Mouse (Mus musculus): ENCODE results near the gene Serpinb1c. TPM values are rescaled to one million over a fixed set of nuclear protein-coding genes. Genes with fewer than 3 reads are reported as not detected.

The Serpinb1c gene
- total and polyA plus RNA-seq, 3 experiments = not detected

- no peaks in the 10 kb centered on the region for H3K36me3 ChIP-seq (replicated peaks)
- DNase-seq (ENCODE audit: low spot score) = no peak
- no peaks in the 10 kb centered on the region for H3K9me3 ChIP-seq (replicated peaks)
- ATAC-seq (ENCODE audit: extremely low read depth, insufficient number of reproducible peaks, low FRiP score, poor library complexity, severe bottlenecking) = no peak
- TF ChIP-seq GATA2 (IDR thresholded peaks at IDR 0.05; ENCODE audit: borderline replicate concordance, low read depth, low read length) (no peak), CTCF (IDR thresholded peaks at IDR 0.05; ENCODE audit: low read depth, low read length) (no peak)
- no peaks in the 10 kb centered on the region for H3K4me1 ChIP-seq (ENCODE audit: insufficient read depth, low read depth, low read length)
- peaks cover 9% of the 10 kb centered on the region for H3K27me3 ChIP-seq (ENCODE audit: insufficient read depth, low read length)
- no peak overlapping the region for H3K4me3 ChIP-seq (ENCODE audit: low read depth, low read length)
These were observed 26.8 kb upstream of the Serpinb1c start for GRCm38 (mm10) chr13:32924578-32925360.

GRCm38 (mm10) chr13:32922622-32923021, 24.6 kb upstream of the Serpinb1c start:
- ATAC-seq (ENCODE audit: extremely low read depth, insufficient number of reproducible peaks, low FRiP score, poor library complexity, severe bottlenecking) = no peak
- no peak for TF ChIP-seq CTCF (IDR thresholded peaks at IDR 0.05; ENCODE audit: low read depth, low read length)
- TF ChIP-seq POLR2AphosphoS5 (IDR thresholded peaks at IDR 0.05; ENCODE audit: insufficient replicate concordance, low read depth, low read length) = no peak
- no peak for TF ChIP-seq TAL1 (conservative IDR thresholded peaks at IDR 0.05; ENCODE audit: low read depth, low read length)
- TF ChIP-seq GATA1 (IDR thresholded peaks at IDR 0.05; ENCODE audit: borderline replicate concordance, low read length) = no peak
- TF ChIP-seq GATA2 (IDR thresholded peaks at IDR 0.05; ENCODE audit: borderline replicate concordance, low read depth, low read length) = no peak
- H3K27me3 ChIP-seq (ENCODE audit: insufficient read depth, low read length) = peaks cover 9% of the 10 kb centered on the region
- no peak overlapping the region for H3K4me3 ChIP-seq (ENCODE audit: low read depth, low read length)
- no peaks in the 10 kb centered on the region for H3K9me3 ChIP-seq (replicated peaks)
- no peaks in the 10 kb centered on the region for H3K4me1 ChIP-seq (ENCODE audit: insufficient read depth, low read depth, low read length)
- no peak for DNase-seq (ENCODE audit: low spot score)
- H3K36me3 ChIP-seq (replicated peaks) = no peaks in the 10 kb centered on the region

- Histone ChIP-seq H3K4me3 (ENCODE audit: low read depth, low read length) (no peak overlapping the region), H3K27me3 (ENCODE audit: insufficient read depth, low read length) (no peaks in the 10 kb centered on the region), H3K4me1 (ENCODE audit: insufficient read depth, low read depth, low read length) (no peaks in the 10 kb centered on the region), H3K36me3 (replicated peaks) (no peaks in the 10 kb centered on the region), H3K9me3 (replicated peaks) (no peaks in the 10 kb centered on the region)
- ATAC-seq (ENCODE audit: extremely low read depth, insufficient number of reproducible peaks, low FRiP score, poor library complexity, severe bottlenecking) (no peak), DNase-seq (ENCODE audit: low spot score) (no peak)
- no peak for TF ChIP-seq CTCF (IDR thresholded peaks at IDR 0.05; ENCODE audit: low read depth, low read length)
- no peak for TF ChIP-seq GATA2 (IDR thresholded peaks at IDR 0.05; ENCODE audit: borderline replicate concordance, low read depth, low read length)
- no peak for TF ChIP-seq POLR2AphosphoS5 (IDR thresholded peaks at IDR 0.05; ENCODE audit: insufficient replicate concordance, low read depth, low read length)
- TF ChIP-seq GATA1 (IDR thresholded peaks at IDR 0.05; ENCODE audit: borderline replicate concordance, low read length) = no peak
- TF ChIP-seq TAL1 (conservative IDR thresholded peaks at IDR 0.05; ENCODE audit: low read depth, low read length) = no peak
These were observed 14.9 kb upstream of the Serpinb1c start for GRCm38 (mm10) chr13:32912770-32913380.

GRCm38 (mm10) chr13:32908182-32908581, 10.2 kb upstream of the Serpinb1c start:
- no peaks in the 10 kb centered on the region for H3K27me3 ChIP-seq (ENCODE audit: insufficient read depth, low read length)
- ATAC-seq (ENCODE audit: extremely low read depth, insufficient number of reproducible peaks, low FRiP score, poor library complexity, severe bottlenecking) (no peak), DNase-seq (ENCODE audit: low spot score) (no peak)
- TF ChIP-seq GATA1 (IDR thresholded peaks at IDR 0.05; ENCODE audit: borderline replicate concordance, low read length) (no peak), CTCF (IDR thresholded peaks at IDR 0.05; ENCODE audit: low read depth, low read length) (no peak), GATA2 (IDR thresholded peaks at IDR 0.05; ENCODE audit: borderline replicate concordance, low read depth, low read length) (no peak), POLR2AphosphoS5 (IDR thresholded peaks at IDR 0.05; ENCODE audit: insufficient replicate concordance, low read depth, low read length) (no peak), TAL1 (conservative IDR thresholded peaks at IDR 0.05; ENCODE audit: low read depth, low read length) (no peak)
- no peaks in the 10 kb centered on the region for H3K4me1 ChIP-seq (ENCODE audit: insufficient read depth, low read depth, low read length)
- no peak overlapping the region for H3K4me3 ChIP-seq (ENCODE audit: low read depth, low read length)
- no peaks in the 10 kb centered on the region for H3K36me3 ChIP-seq (replicated peaks)
- H3K9me3 ChIP-seq (replicated peaks) = no peaks in the 10 kb centered on the region

GRCm38 (mm10) chr13:32903211-32903873, 5.3 kb upstream of the Serpinb1c start:
- DNase-seq (ENCODE audit: low spot score) (peak; percentile 30), ATAC-seq (ENCODE audit: extremely low read depth, insufficient number of reproducible peaks, low FRiP score, poor library complexity, severe bottlenecking) (peak; percentile 40; the same call in 1 of the 2 replicates)
- Histone ChIP-seq H3K9me3 (replicated peaks) (no peaks in the 10 kb centered on the region), H3K36me3 (replicated peaks) (no peaks in the 10 kb centered on the region), H3K4me3 (ENCODE audit: low read depth, low read length) (no peak overlapping the region), H3K27me3 (ENCODE audit: insufficient read depth, low read length) (no peaks in the 10 kb centered on the region), H3K4me1 (ENCODE audit: insufficient read depth, low read depth, low read length) (no peaks in the 10 kb centered on the region)
- TF ChIP-seq TAL1 (conservative IDR thresholded peaks at IDR 0.05; ENCODE audit: low read depth, low read length) (no peak), GATA2 (IDR thresholded peaks at IDR 0.05; ENCODE audit: borderline replicate concordance, low read depth, low read length) (no peak), POLR2AphosphoS5 (IDR thresholded peaks at IDR 0.05; ENCODE audit: insufficient replicate concordance, low read depth, low read length) (no peak), CTCF (IDR thresholded peaks at IDR 0.05; ENCODE audit: low read depth, low read length) (peak; percentile 88), GATA1 (IDR thresholded peaks at IDR 0.05; ENCODE audit: borderline replicate concordance, low read length) (no peak)

- H3K9me3 ChIP-seq (replicated peaks) = no peaks in the 10 kb centered on the region
- H3K27me3 ChIP-seq (ENCODE audit: insufficient read depth, low read length) = peaks cover 3% of the 10 kb centered on the region; the same call in 1 of the 2 replicates
- ATAC-seq (ENCODE audit: extremely low read depth, insufficient number of reproducible peaks, low FRiP score, poor library complexity, severe bottlenecking) = no peak
- H3K4me1 ChIP-seq (ENCODE audit: insufficient read depth, low read depth, low read length) = no peaks in the 10 kb centered on the region
- TF ChIP-seq TAL1 (conservative IDR thresholded peaks at IDR 0.05; ENCODE audit: low read depth, low read length) = no peak
- TF ChIP-seq POLR2AphosphoS5 (IDR thresholded peaks at IDR 0.05; ENCODE audit: insufficient replicate concordance, low read depth, low read length) = no peak
- peak; percentile 41; the same call in 1 of the 2 replicates for TF ChIP-seq CTCF (IDR thresholded peaks at IDR 0.05; ENCODE audit: low read depth, low read length)
- TF ChIP-seq GATA2 (IDR thresholded peaks at IDR 0.05; ENCODE audit: borderline replicate concordance, low read depth, low read length) = no peak
- no peak for TF ChIP-seq GATA1 (IDR thresholded peaks at IDR 0.05; ENCODE audit: borderline replicate concordance, low read length)
- no peak overlapping the region for H3K4me3 ChIP-seq (ENCODE audit: low read depth, low read length)
- peak; percentile 36 for DNase-seq (ENCODE audit: low spot score)
- no peaks in the 10 kb centered on the region for H3K36me3 ChIP-seq (replicated peaks)
These were observed 4.5 kb upstream of the Serpinb1c start for GRCm38 (mm10) chr13:32902481-32903015.
